Mouse (Mus musculus) layer of hippocampus, postnatal 25 days (tissue): ENCODE measurements around the gene Meis2. TPM values are rescaled to one million over a fixed set of nuclear protein-coding genes. Genes with fewer than 3 reads are reported as not detected.

ENCODE experiments used
- DNase-seq, 2 experiments: peaks; one replicate each; pipeline ENCODE4 v3.0.0; 2022; ENCODE audit warnings: mixed read lengths in 2 of 2, low spot score in 1 of 2; ENCODE audit errors: extremely low spot score in 1 of 2
- total RNA-seq, 2 experiments: library from RNA; stranded (reverse); gene quantifications; 2 replicates each; pipeline ENCODE4 v1.2.3; 2021

Gene Meis2
- total RNA-seq, 2 experiments from 2014 or later: 36.0 to 46.4 TPM

GRCm38 (mm10) chr2:116052688-116053421, 12.8 kb downstream of the Meis2 start:
- DNase-seq: no peak

- no peak for DNase-seq
Observed at GRCm38 (mm10) chr2:116051906-116052614, 13.6 kb downstream of the Meis2 start.

GRCm38 (mm10) chr2:116049710-116050109, 15.9 kb downstream of the Meis2 start:
- no peak for DNase-seq

- DNase-seq: no peak
Observed at GRCm38 (mm10) chr2:116047365-116047764, 18.3 kb downstream of the Meis2 start.

- no peak for DNase-seq
Observed at GRCm38 (mm10) chr2:116045048-116045447, 20.6 kb downstream of the Meis2 start.

- DNase-seq: no peak
Observed at GRCm38 (mm10) chr2:116042934-116043698, 22.5 kb downstream of the Meis2 start.

- no peak for DNase-seq
Observed at GRCm38 (mm10) chr2:116042447-116042846, 23.2 kb downstream of the Meis2 start.

GRCm38 (mm10) chr2:116041683-116042262, 23.9 kb downstream of the Meis2 start:
- no peak for DNase-seq

- no peak for DNase-seq
Observed at GRCm38 (mm10) chr2:116035345-116035744, 30.3 kb downstream of the Meis2 start.

- DNase-seq: no peak
Observed at GRCm38 (mm10) chr2:116028127-116028526, 37.5 kb downstream of the Meis2 start.

- DNase-seq: no peak
Observed at GRCm38 (mm10) chr2:116022876-116023275, 42.8 kb downstream of the Meis2 start.

- no peak for DNase-seq
Observed at GRCm38 (mm10) chr2:116021931-116022330, 43.7 kb downstream of the Meis2 start.

GRCm38 (mm10) chr2:116021046-116021445, 44.6 kb downstream of the Meis2 start:
- no peak for DNase-seq

GRCm38 (mm10) chr2:116020451-116020951, 45.1 kb downstream of the Meis2 start:
- no peak for DNase-seq

GRCm38 (mm10) chr2:116019959-116020358, 45.7 kb downstream of the Meis2 start:
- DNase-seq: no peak

GRCm38 (mm10) chr2:116019466-116019794, 46.2 kb downstream of the Meis2 start:
- no peak for DNase-seq

- no peak for DNase-seq
Observed at GRCm38 (mm10) chr2:116018781-116019465, 46.7 kb downstream of the Meis2 start.

- no peak for DNase-seq
Observed at GRCm38 (mm10) chr2:116015520-116015919, 50.1 kb downstream of the Meis2 start.

- DNase-seq: no peak
Observed at GRCm38 (mm10) chr2:116010469-116010868, 55.2 kb downstream of the Meis2 start.

- no peak for DNase-seq
Observed at GRCm38 (mm10) chr2:116010061-116010460, 55.6 kb downstream of the Meis2 start.
